Mouse (Mus musculus): ENCODE data around the gene Lrrc42. TPM values are rescaled to one million over a fixed set of nuclear protein-coding genes. Genes with fewer than 3 reads are reported as not detected.

Gene Lrrc42
- polyA plus RNA-seq (2012; ENCODE audit: insufficient read depth, insufficient read length, missing spikeins): 16.1 and 16.8 TPM in 2 replicates

DNA sequence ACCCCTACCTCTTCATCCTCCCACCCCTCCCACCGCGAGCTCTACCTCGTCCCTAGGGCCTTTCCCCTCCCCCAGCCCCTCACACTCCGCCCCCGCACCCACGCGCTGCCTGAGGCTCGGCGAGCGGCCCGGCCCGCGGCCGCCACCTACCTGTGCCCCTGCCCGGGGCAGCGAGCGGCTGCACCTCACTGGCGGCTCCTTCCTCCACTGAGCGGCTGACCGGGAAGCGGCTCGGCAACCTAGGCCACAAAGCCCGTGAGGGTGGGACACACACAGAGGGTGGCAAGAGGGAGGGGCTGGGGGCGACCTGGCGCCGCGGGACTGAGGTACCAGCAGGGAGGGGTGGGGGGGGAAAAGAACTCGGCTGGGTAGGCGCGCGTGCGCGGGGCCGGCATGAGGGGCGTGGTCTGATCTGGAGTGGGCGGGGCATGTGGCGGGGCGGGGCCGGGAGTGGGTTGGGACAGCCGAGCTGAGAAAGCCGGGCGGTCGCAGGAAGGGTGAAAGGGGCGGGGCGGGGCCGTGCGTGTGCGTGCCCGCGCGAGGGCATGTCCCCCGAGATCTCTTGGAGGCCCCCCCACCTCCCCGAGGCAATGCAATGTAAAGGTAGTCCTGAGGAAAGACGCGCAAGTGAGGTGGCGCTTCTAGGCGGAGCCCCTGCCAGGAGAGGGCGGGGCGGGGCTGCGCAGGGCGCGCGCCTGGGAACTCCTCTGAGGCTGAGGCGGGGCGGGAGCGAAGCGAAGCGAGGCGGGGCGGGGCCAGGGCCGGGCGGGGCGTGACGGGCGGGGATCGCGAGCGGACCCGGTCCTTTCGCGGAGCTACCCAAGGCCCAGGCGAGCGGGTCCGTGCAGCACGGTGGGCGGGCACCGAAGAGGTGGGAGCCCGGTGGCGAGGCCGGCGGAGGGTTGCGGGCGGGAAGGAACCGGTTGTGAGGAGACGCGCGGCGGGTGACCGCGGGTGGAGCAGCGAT, at the start of gene Lrrc42, which contains the start of gene Hspb11:
Gene Lrrc42, minus strand, starts transcription at position 408 of the 967 bp plus-strand sequence.
Gene Hspb11, plus strand, starts transcription at position 469 of the 967 bp plus-strand sequence.
- no peak for TF ChIP-seq POLR2A (IDR thresholded peaks at IDR 0.05; ENCODE audit: borderline replicate concordance, low read depth, low read length)
- no peak for TF ChIP-seq CTCF (IDR thresholded peaks at IDR 0.05; ENCODE audit: low read depth, low read length)
- peaks cover 11% of the 10 kb centered on the region for H3K4me1 ChIP-seq (ENCODE audit: control insufficient read depth, insufficient read depth, low read length)
- H3K4me3 ChIP-seq (ENCODE audit: insufficient read depth, low read length): peak within 1 kb of the TSS; percentile 90
- peak within 1 kb of the TSS; percentile 68; the same call in 1 of the 2 replicates for H3K27ac ChIP-seq (ENCODE audit: insufficient read depth, low read depth, low read length)

DNA sequence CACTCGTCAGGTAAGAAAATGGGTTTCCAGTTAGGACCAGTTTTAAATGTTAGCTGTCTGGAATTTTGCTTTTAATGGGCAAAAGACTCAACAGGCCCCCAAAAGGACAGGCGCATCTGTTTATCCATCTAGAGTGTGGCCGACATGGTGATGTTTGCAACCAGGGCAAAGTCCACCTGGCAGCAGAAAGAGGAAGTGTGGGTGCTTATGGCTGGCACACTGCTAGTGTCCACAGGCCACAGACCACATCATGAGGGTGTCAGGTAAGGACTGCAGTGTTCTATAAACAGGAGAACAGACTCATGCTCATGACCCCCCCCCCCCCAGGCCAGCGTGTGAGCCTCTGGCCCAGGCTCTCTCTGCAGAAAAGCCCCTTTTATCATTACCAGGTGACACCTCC, 49.5 kb upstream of the Lrrc42 start:
- no peak for TF ChIP-seq CTCF (IDR thresholded peaks at IDR 0.05; ENCODE audit: low read depth, low read length)
- TF ChIP-seq POLR2A (IDR thresholded peaks at IDR 0.05; ENCODE audit: borderline replicate concordance, low read depth, low read length): no peak
- H3K4me3 ChIP-seq (ENCODE audit: insufficient read depth, low read length): no peak overlapping the region
- H3K4me1 ChIP-seq (ENCODE audit: control insufficient read depth, insufficient read depth, low read length): no peaks in the 10 kb centered on the region; the same call in 1 of the 2 replicates
- no peak overlapping the region for H3K27ac ChIP-seq (ENCODE audit: insufficient read depth, low read depth, low read length)

DNA sequence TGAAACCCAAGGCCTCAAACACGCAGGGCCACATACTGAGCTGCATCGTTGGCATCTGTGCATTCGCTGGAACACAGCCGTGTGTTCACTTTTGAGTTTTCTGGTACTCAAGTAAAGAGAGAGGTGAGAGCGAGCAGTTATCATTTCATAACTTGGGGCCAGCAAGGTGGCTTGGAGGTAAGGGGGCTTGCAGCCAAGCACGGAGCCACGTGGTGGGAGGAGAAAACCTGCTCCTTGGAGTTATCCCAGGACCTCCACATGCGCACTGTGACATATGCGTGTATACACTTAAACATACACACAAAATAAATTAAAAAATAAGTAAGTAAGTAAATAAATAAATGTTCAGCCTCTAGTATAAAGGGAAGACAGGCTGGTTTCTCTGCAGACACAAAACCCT, 48.9 kb upstream of the Lrrc42 start:
- H3K27ac ChIP-seq (ENCODE audit: insufficient read depth, low read depth, low read length): no peak overlapping the region
- no peak for TF ChIP-seq CTCF (IDR thresholded peaks at IDR 0.05; ENCODE audit: low read depth, low read length)
- no peak for TF ChIP-seq POLR2A (IDR thresholded peaks at IDR 0.05; ENCODE audit: borderline replicate concordance, low read depth, low read length)
- H3K4me3 ChIP-seq (ENCODE audit: insufficient read depth, low read length): no peak overlapping the region
- no peaks in the 10 kb centered on the region; the same call in 1 of the 2 replicates for H3K4me1 ChIP-seq (ENCODE audit: control insufficient read depth, insufficient read depth, low read length)

DNA sequence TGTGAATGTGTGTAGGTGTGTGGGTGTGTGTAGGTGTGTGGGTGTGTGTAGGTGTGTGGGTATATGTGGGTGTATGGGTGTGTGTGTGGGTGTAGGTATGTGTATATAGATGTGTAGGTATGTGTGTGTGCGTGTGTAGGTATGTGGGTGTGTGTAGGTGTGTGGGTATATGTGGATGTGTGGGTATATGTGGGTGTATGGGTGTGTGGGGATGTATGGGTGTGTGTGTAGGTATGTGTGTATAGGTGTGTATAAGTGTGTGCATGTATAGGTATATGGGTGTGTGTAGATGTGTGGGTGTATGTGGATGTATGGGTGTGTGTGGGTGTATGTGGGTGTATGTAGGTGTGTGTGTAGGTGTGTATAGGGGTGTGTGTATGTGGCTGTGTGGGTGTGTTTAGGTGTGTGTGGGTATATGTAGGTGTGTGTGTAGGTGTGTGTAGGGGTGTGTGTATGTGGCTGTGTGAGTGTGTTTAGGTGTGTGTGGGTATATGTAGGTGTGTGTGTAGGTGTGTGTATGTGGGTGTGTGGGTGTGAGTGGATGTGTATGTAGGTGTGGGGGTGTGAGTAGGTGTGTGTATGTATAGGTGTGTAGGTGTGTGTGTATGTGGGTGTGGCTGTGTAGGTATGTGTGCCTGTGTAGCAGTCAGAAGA, 47.7 kb upstream of the Lrrc42 start:
- Histone ChIP-seq H3K4me1 (ENCODE audit: control insufficient read depth, insufficient read depth, low read length) (no peaks in the 10 kb centered on the region; the same call in 1 of the 2 replicates), H3K27ac (ENCODE audit: insufficient read depth, low read depth, low read length) (no peak overlapping the region), H3K4me3 (ENCODE audit: insufficient read depth, low read length) (no peak overlapping the region)
- TF ChIP-seq POLR2A (IDR thresholded peaks at IDR 0.05; ENCODE audit: borderline replicate concordance, low read depth, low read length): no peak
- no peak for TF ChIP-seq CTCF (IDR thresholded peaks at IDR 0.05; ENCODE audit: low read depth, low read length)

DNA sequence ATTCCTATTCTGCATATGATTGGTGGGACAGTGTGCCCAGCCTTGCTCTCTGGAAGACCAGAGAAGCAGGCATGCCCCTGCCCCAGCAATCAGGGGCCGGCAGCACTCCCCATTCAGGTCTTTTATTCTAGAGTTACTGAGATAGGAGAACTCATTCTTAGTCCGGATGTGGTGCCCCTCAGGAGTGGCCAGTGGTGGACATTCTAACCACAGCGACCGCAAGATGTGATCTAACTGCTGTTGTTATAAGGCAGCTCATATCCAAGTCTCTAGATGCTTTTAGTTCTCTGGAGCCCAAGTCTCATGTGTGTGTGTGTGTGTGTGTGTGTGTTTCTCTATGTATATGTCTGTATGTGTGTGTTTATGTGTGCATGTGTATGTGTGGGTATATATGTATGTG, 47.0 kb upstream of the Lrrc42 start:
- H3K4me1 ChIP-seq (ENCODE audit: control insufficient read depth, insufficient read depth, low read length): no peaks in the 10 kb centered on the region; the same call in 1 of the 2 replicates
- TF ChIP-seq CTCF (IDR thresholded peaks at IDR 0.05; ENCODE audit: low read depth, low read length) (no peak), POLR2A (IDR thresholded peaks at IDR 0.05; ENCODE audit: borderline replicate concordance, low read depth, low read length) (no peak)
- H3K27ac ChIP-seq (ENCODE audit: insufficient read depth, low read depth, low read length): no peak overlapping the region
- no peak overlapping the region for H3K4me3 ChIP-seq (ENCODE audit: insufficient read depth, low read length)

DNA sequence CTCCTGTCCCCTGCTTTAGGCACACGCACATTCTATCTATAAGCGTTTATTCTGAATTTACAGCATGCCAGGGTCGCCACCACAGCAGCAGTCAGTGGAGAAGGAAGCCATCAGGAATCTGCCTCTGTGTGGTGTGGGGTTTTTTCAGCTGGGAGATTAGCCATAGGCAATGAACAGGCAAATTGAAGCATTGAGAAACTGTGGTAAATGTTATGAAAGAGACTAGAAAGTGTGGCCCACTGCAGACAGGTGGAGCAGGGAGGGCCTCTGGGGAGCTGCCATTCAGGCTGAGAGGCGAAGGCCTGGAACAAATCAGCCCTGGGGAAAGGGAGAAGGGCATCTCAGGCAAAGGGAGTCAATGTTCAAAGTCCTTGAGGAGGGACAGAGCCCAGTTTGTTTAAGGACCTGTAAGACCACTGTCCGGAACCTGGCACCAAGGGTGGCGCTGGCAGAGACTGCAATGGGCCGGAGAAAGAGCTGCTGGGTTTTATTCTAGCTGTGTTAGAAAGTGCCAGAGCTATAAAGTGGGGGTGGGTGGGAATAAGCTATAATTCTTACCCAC, 46.5 kb upstream of the Lrrc42 start:
- H3K4me3 ChIP-seq (ENCODE audit: insufficient read depth, low read length): no peak overlapping the region
- no peak overlapping the region for H3K27ac ChIP-seq (ENCODE audit: insufficient read depth, low read depth, low read length)
- no peaks in the 10 kb centered on the region; the same call in 1 of the 2 replicates for H3K4me1 ChIP-seq (ENCODE audit: control insufficient read depth, insufficient read depth, low read length)
- TF ChIP-seq POLR2A (IDR thresholded peaks at IDR 0.05; ENCODE audit: borderline replicate concordance, low read depth, low read length) (no peak), CTCF (IDR thresholded peaks at IDR 0.05; ENCODE audit: low read depth, low read length) (no peak)

DNA sequence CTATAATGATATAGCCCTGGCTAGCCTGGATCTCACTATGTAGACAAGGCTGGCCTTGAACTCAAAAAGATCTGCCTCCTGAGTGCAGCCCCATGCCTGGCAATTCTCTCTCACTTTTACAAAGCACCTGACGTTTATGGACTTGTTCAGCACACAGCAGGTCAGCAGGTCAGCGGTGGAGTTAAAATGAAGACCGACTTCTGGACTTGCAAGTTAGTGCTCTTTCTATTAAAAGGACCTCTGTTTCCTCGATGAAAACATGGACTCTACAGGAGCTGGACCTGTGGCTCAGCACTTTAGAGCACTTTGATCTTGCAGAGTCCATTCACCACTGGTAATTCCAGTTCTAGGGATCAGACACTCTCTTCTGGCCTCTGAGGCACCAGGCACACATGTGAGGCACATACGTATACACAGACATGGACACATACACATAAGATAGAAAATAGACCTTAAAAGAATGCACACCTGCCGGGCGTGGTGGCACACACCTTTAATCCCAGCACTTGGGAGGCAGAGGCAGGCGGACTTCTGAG, 44.8 kb upstream of the Lrrc42 start:
- no peak overlapping the region for H3K4me3 ChIP-seq (ENCODE audit: insufficient read depth, low read length)
- TF ChIP-seq CTCF (IDR thresholded peaks at IDR 0.05; ENCODE audit: low read depth, low read length) (no peak), POLR2A (IDR thresholded peaks at IDR 0.05; ENCODE audit: borderline replicate concordance, low read depth, low read length) (no peak)
- H3K27ac ChIP-seq (ENCODE audit: insufficient read depth, low read depth, low read length): no peak overlapping the region
- H3K4me1 ChIP-seq (ENCODE audit: control insufficient read depth, insufficient read depth, low read length): no peaks in the 10 kb centered on the region; the same call in 1 of the 2 replicates

DNA sequence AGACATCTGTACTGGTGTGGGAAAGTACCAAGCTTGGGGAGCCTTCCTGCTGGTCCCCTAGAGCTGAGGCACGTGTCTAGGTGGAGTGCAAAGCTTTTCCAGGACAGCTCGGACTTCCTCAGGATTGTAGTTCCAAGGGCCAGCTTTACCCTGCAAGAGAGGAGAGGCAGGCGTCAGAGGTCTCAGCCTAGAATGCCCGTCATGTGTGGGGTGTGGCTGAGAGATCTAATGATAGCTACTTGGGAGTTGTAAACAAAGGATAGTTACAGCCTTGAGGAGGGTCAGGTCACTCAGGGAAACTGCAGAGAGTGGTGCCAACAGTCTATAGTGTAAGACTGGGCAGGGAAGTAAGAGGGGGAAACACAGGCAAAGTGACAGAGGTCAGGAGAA, 38.9 kb upstream of the Lrrc42 start:
- no peak for TF ChIP-seq POLR2A (IDR thresholded peaks at IDR 0.05; ENCODE audit: borderline replicate concordance, low read depth, low read length)
- Histone ChIP-seq H3K27ac (ENCODE audit: insufficient read depth, low read depth, low read length) (no peak overlapping the region), H3K4me1 (ENCODE audit: control insufficient read depth, insufficient read depth, low read length) (0 out of 2 replicates have a peak, but pooled peaks cover 3% of the 10 kb centered on the region), H3K4me3 (ENCODE audit: insufficient read depth, low read length) (no peak overlapping the region)

DNA sequence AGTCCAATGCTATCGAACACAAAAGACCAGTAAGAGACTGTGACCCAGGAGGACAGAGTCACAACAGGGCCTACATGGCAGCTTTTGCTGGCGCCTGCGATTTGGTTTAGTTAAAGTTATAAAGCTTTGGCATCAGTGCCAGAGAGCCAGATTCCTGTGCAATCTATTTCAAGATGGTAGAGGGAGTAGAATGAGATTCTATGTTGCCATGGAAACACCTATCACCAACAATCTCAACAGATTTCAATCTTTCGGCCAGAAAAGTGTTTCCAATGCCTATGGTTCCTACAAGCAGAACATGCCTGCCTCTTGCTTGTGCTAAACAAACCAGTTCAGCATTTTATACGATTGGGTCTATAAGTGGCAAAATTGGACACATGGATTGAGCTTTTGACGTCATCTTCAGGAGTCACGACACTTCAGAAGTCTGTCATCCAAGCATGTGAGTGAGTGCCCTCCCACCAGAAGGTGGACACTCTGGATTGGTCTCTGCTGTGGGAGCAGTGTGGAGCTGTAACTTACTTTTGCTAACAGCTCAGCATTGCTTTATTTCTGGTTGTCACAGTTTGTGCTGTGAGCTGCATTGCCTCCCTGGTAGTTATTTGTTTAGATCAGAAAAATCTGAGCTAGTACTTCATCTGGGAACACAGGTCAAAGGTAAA, 38.4 kb upstream of the Lrrc42 start:
- H3K27ac ChIP-seq (ENCODE audit: insufficient read depth, low read depth, low read length): no peak overlapping the region
- H3K4me3 ChIP-seq (ENCODE audit: insufficient read depth, low read length): no peak overlapping the region
- TF ChIP-seq CTCF (IDR thresholded peaks at IDR 0.05; ENCODE audit: low read depth, low read length) (no peak), POLR2A (IDR thresholded peaks at IDR 0.05; ENCODE audit: borderline replicate concordance, low read depth, low read length) (no peak)
- 0 out of 2 replicates have a peak, but pooled peaks cover 3% of the 10 kb centered on the region for H3K4me1 ChIP-seq (ENCODE audit: control insufficient read depth, insufficient read depth, low read length)

All from bone marrow macrophage, adult 2 months (primary cell).